Mouse (Mus musculus) heart, adult 2 months (tissue): ENCODE data around the gene Elmsan1.

Source experiments
- CTCF ChIP-seq: fragments of 200-600 bp; IDR thresholded peaks from 2 replicates; pipeline ENCODE4 v1.8.1; 2022; ENCODE audit warnings: antibody characterized with exemption, mild to moderate bottlenecking, moderate library complexity
- POLR2A ChIP-seq: fragments of 200-500 bp; IDR thresholded peaks from 2 replicates; pipeline ENCODE4 v1.6.1; 2011; ENCODE audit warnings: mild to moderate bottlenecking, low read depth, low read length, control low read depth; ENCODE audit not compliant: insufficient read depth

DNA sequence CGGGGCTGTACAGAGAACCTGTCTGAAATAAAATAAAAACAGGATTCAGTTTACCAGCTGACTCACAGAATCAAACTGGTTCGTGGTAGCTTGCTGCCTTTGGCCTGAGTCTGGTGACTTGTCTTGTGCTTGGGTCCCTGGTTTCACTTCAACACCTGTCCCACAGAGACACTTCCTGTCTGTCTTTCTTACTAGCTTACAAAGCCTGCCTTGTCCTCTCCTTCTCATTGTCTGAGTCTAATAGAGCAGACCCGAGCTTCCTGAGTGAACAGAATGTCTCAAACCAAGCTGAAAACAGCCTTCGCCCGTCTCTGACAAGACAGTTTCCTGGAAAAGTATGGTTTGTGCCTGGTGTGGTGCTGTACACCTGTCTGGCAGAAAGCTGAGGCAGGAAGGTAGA, 27.0 kb upstream of the Elmsan1 start:
- TF ChIP-seq CTCF (no peak), POLR2A (no peak)
